Mouse (Mus musculus) right cerebral cortex, postnatal 4 days (tissue): Measurements from ENCODE around the gene Urad.

ENCODE experiments used
- DNase-seq: peaks from one replicate; pipeline ENCODE4 v3.0.0-alpha.2; 2022

The Urad gene

DNA sequence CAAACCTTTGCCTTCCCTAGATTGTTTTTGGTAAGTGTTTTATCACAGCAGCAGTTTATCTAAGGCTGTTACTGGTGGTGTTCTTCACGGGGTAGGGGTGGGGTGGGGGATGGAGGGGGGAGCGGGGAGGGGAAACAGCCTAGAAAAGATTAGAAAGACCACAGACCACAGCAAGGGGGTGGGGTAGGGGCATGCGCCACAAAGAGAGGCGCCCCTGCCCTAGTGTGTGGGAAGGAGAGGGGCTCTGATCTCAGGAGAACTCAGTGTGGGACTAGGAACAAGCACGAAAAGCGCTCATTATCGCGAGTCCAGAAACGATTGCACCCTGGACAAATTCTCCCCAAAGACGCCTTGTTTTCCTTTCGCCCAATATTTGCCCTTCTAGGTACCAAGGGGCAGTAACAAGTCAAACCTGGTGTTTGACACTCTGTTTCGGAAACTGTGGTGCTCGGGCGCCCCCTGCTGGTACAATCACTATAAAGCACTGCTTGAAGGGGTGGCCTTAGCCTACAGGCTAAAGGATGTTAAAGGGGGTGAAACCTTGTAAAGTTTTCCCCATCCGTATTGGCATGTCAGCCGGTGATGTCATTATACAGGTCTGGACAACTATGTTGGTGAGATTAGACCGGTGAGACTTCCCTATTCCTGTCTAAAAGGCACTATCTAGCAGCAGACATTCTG lies 1.1 kb upstream of the Urad start:
- DNase-seq, result peak; percentile 77

DNA sequence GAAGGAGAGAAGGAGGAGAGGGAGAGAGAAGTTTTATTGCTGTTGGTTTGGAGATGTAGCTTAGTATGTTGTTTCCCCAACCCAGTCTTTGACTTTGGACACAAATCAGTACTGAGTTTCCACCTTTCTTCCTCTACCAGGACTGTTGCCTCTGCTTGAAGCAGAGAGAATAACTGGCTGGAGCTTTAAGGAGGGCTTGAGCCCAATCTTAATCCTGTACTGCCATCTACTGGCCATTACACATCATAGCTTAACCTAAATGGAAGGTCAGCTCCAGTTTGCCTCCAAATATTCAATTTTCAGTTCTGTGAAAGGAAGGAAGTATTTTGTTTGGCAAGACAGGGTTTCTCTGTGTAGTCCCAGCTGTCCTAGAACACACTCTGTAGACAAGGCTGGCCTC lies 2.6 kb downstream of the Urad start:
- no peak for DNase-seq

DNA sequence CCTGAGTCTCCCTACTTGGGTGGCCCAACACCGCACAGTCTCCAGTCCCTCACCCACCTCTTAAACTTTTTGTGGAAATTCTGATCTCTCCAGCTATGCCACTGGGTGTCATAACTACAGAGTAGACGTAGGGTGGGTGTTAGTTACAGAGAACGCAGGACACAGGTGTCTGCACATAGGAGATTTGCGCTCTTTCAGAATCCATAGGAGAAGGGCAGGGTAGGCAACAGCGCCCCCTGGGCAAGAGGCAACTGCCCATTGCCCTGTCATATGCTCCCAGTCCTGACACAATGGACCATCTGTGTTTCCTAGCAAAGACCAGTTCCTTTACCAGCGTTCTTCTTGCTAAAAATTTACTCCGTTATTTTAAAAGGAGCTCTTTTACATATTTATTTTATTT lies 4.2 kb downstream of the Urad start:
- no peak for DNase-seq

DNA sequence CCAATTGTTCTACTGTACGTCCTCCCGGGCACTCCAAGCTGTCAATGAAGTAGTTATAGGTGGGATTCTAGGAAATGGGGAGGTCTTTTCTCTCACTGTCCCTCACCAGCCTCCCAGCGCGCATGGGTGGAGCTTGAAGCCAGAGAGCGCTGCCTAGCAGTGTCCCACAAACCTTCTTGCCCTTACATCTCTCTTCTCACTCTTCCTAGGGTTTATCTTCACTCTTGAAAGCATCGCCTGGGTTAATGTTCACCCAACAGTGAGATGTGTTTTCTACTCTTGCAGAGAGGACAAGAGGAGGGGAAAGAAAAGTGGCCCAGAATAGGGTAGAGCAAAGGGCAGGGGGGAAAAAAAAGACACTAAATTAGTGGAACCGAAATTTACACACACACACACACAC lies 4.9 kb downstream of the Urad start:
- DNase-seq, result no peak

DNA sequence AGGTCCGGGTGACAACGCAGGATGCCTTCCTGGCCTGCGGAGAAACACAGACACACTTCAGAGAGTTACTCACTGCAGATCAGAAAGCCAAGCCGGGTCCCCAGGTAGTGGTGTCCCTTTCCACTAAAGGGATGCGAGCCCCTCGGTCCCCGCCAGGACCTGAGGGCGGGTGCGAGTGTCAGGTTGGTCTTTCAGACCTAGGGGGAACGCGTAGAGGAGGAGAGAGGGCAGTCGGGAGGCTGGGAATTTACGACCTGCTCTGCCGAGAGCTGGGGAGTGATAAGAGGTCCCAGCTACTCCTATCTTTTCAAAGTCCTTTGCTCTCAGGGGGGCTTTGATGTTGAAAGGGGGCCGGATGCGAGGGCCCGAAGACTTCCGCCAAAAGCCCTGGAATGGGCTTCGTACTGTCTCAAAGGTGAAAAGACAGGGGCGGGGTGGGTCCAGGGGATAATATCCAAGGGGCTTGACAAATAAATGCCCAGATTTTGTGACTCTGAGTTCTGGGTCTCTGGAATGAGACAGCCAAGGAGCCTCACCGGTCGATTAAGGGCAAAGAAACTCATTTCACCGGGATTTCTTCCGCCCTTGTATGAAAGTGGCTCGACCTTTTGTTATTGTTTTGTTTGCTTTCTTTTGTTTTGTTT lies 6.7 kb downstream of the Urad start:
- DNase-seq, result no peak

DNA sequence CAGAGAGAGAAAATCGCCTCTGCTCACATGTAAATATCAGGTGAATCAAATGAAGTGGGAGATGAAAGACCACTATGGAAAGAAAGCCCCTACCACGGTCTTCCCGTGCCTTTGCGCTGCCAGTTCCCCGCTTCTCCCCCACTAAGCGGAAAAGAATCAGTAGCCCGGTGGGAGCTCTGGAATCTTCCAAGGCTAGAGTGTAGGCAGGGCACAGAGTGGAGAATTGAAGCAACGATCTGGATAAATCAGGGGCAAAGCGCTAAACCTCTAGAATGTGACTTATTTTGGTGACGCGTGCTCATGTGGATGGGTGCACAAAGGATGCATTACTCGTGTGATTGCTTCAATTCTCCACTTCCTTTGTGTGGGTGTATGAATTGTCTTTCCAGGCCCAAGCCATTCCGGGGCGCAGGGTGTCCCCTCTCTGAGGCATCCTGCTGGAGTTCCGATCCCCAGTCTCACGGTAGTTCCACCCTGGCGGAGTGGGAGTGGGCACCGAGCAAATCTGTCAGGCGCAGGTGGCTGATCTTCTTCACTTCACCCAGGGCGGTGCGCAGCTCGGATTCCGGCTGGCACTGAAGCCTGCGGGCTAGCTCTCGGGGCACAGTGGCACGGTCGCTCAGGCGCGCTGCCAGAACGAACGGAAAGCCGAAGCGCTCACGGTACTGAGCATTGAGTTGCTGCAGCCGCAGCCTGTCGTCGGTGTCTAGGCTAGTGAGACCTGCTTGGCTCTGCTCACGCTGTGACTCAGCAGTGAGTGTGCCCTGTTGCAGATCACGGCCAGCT lies 7.4 kb downstream of the Urad start:
- peak; percentile 34 for DNase-seq

DNA sequence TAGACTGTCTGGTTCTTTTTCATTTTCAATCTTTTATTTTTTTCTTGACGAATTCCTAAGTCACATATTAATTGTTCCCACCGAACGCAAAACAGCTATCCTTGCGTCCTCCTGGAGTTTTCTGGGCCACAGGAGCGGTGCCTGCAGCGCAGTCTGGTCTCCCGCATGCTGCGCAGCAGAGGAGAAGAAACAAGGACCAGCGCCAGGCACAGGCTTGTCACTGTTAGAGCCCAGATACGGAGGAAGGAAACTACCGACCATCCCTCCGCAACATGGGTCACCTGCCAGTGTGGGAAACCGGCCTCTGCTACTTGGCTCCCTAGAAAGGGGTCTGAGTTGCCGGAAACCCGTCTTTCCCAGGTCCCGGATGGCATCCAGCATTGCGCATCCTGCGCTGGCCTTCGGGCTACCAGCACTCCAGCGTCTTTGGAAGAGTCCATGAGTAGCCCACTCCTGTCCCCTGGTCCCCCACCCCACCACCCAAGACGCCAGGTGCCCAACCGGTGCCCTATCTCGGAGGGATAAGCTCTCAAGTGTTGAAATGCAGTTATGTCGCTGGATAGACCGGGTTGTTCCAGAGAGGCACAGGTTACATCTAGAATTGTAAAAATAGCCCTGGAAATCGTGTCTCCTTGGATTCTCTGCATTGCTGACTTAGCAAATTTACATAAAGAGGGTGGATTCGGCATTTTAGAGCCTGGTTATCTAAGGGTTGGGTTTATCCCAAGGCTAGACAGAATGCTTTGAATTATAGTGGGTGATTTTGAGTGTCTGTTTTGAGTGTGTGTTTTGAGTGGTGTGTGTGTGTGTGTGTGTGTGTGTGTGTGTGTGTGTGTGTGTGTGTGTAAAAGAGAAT lies 9.2 kb downstream of the Urad start:
- no peak for DNase-seq

DNA sequence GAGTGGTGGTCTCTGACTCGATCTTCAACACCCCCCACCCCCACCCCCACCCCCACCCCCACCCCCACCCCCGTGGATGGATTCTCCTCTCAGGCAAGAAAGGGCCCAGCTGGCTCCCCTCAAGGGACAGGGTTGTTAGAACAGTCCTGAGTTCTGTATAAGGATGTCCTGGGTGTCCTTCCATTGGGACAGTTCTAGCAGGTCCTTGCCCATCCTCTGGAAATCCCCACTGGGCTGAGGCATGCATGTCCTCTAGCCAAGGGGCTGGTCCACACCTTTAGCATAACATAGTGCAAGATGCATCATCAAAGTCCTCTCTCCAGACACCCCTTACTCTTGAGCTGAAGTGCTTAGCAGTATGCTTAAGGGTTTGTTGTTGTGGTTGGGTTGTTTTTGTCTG lies 12.5 kb downstream of the Urad start:
- no peak for DNase-seq

DNA sequence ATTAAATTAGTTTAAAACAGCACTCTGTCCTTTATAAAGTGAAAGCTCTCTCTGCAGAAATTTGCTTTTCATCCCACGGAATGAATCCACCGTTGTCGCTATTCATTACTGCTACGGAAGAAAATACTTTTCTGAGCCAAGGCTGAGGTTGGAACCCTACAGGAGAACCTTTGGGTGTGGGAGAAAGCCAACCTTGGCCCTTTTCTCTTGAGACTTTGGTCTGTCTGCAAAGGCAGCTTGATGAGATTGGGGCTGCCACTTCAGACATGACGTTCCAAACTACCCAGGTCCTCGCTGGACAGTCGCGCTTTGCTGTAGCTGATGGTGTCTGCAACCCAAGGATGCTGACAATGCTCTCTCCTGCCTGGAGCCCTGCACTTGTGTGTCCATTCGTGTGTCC lies 13.8 kb downstream of the Urad start:
- DNase-seq, result no peak

DNA sequence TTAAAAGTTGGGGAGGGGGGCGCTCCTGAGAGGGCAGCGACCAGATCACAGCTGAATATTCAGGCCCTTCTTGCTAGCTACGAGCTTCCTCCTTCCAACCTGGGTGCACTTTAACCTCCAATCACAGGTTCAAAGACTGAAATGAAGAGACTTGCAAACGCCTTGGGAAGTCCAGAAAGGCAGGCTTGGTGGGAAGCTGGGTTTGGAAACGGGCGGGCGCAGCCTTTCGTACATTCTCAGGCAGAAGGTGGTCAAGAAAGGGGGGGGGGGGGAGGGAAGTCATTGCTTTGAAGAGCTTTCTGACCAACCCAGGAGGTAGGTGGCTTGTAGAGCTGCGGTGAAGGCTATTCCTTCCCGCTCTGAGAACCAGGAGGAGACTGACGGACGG lies 14.8 kb downstream of the Urad start:
- no peak for DNase-seq

DNA sequence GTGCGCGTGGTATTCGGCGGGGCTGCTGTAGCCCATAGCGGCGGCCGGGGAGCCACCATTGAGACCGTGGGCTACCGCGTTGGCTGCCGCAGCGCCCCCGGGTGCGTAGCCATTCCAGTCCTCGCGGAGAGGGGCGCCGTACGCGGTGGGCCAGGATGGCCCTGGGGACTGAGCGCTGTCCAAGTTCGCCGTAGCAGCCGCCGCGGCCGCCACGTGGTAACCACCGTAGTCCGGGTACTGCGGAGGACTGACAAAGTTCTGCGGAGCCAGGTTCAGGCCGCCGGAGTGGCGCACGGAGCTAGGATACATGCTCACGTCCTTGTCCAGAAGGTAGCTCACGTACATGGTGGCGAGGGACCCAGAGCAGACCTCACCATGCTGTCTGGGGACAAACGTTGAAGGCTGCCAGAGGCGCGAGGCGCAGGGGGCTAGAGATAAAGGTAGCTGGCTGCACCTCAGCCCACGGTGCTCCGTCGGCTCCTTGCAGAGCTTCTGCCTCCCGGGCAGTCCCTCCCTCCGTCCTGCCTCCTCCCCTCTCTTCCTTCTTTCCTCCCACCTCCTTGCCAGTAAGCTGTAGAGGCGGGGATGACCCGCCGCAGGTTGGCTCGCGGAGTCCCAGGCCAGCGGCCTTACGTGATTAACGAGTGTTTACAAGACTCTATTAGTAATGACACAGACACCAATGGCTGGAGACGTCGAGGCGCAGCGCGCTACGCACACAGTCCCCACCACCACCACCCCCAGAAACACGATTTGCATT lies 15.4 kb downstream of the Urad start, which contains the start of gene Cdx2:
TSS of gene Cdx2 (minus strand) at position 633 of the 760 bp plus-strand sequence.
- no peak for DNase-seq

DNA sequence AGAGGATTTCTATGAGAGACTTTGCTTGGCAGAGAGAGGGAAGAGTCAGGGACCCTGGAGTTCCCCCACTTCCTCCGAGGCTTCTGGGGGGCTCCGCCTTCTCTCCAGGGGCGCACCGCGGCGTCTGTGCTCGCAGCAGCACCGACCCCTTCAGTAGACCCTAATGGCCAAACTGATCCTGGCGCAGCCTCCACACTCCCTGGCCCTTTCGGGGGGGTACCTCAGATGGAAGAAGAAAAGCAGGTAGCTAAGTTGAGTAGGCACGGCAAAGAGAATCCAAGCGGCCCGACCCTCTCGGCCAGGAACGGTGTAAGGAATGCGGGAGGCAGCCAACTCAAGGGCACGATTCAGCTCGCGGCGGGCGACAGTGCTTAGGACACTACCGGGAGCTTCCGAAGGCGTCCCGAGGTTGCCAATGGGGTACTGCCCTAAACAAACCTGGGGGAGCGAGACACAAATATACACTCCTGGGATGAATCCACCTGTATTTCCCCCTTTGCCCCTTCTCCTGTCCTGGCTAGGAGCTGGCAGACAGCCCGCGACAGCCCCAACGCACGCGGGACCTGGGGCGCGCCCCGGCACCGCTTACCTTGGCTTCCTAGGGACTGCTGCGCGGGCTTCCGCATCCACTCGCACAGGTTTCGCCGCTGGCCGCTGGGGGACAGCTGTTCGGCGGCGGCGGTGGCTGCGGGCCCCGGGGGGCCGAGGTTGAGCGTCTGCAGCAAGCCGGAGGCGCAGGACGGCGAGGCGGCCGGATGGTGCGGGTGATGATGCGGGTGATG lies 16.2 kb downstream of the Urad start:
- no peak for DNase-seq

DNA sequence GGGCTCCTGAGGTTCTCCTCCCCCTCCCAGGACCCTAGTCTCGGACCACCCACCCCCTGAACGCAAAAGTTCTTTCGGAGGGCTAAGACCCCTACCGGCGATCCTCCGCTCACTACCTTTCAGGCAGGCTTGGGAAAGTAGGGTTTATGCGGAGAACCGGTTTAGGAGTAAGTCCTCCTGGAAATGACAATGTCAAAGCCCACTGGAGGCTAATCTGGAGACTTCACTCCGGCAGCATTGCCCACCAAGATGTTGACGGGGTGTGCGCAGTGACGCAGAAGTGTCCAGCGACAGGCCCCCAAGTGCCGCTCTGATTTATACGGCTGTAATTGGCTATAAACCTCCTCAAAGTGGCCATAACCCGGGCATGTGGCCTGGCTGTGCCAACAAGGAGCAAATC lies 17.1 kb downstream of the Urad start:
- DNase-seq, result no peak

DNA sequence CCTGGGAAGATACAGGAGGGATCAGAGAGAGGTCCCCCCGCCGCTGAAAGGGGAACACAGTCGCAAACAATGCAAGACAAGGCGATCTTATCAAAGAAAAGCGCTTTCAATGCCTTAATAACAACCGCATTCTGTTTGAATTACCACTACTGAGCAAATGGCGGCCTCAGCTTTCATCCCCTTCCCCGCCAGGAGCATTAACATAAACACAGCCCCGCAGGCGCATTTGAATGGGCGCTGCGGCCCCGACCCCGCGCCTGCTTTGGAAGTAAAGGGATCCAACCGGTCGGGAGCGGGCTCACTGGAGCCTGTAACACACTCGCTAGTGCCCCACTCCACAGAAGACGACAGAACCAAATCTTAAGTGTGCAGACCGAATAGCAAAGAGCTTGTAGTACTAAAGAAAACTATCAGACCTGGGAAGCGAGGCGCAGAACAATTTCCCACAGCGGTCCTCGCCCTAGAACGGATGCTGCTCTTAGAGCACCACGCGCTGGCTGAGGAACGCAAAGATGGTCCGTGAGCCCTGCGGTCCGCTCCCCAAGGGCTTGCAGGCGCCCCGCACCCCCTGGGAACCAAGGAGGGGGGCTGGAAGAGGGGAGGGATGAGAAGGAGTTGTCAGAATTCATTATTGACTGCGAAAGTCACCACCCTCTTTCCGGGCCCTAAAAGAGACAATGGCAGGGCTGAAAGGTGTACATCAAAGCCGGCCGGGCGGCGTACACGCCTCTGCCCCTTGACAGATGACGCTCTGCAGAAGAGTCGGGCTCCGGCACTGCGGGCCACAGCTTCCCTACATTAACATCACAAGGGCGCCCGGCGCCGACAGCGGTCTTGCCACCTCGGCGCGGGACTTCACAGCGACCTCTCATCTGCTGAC lies 17.7 kb downstream of the Urad start:
- no peak for DNase-seq

DNA sequence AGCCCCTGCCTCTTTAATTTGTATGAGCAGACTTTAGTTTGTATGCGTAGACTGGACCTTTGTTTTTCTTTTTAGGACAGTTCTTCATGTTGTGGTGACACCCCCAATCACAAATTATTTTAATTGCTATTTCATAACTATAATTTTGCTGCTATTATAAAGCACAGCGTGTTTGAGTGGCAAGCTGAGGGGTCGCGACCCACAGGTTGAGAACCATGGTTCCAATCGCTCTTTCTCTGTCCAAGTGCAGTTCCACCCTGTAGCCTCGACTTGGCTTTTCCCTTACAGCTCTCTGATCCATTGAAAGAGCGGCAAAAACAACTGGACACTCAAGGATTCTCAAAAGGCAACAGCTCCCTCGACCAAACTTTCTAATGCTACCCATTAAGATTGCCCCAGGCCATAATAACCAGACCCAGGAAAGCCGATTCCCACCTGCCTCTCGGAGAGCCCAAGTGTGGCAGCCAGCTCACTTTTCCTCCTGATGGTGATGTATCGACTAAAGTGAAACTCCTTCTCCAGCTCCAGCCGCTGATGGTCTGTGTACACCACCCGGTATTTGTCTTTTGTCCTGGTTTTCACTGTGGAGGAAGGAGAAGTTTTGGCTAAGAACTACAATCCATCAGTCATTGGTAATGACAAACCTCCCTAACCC lies 19.4 kb downstream of the Urad start:
- DNase-seq, result no peak

DNA sequence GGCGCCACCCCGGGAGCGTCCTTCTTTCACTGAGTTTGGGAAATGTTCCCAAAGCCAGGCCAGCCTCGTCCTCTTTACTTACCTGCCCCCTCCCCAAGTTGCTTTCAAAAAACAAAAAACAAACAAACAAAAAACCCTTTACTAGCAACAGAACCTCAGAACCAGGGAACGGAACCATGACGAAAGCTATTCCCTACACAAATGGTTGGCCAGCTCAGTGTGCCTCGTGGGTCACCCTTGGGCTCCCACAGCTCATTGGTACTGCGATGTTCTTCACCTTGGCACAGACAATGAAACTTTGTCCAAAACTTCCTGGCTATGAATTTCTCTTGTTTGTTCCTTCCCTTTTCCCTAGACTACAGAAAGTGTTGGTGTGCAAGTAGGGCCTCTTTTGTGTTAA lies 20.1 kb downstream of the Urad start:
- no peak for DNase-seq

DNA sequence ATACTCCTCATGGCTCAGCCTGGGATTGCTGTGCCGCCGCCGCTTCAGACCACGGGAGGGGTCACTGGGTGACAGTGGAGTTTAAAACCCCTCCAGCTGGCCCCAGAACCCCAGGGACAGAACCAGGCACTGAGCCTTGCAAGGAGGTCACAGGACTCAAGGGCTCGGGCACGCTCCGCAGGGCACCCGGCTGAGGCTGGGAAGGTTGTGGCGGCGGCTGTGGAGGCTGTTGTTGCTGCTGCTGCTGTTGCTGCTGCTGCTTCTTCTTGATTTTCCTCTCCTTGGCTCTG lies 20.5 kb downstream of the Urad start:
- DNase-seq, result no peak

DNA sequence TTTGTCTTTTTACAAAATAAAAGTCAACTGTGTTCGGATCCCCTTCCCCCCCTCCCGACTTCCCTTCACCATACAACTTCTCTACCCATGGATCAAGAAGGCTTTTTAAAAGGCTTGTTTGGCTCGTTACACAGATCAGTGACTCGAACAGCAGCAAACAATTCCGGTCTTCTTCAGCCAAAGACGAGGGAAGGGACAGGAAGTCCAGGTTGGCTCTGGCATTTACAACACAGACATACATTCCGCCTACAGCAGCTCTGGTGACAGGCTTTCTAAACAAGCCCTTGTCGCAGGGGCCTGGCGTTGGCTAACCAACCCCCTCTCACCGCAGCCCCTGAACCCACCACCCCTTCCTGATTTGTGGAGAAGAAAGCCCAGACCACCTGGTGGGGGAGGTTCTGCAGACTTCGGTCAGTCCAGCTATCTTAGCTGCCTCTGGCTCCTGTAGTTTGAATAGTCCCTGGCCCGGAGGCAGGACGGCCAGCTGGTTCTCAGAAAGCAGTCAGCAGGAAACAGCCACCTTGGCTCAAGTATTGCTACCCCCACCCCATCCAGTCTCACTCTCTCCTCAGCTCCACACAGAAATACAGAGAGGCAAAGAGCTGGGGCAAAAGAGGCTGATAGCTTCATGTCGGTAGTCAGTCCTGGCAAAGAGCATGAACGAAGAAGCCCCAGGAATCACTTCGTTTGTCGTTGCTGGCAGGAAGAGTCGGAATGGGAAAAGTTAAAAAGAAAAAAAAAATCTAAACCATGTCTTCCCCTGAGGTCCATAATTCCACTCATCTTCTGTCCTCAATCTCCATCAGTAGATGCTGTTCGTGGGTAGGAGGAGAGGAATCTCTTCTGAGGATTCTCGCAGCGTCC lies 21.1 kb downstream of the Urad start:
- DNase-seq, result no peak

DNA sequence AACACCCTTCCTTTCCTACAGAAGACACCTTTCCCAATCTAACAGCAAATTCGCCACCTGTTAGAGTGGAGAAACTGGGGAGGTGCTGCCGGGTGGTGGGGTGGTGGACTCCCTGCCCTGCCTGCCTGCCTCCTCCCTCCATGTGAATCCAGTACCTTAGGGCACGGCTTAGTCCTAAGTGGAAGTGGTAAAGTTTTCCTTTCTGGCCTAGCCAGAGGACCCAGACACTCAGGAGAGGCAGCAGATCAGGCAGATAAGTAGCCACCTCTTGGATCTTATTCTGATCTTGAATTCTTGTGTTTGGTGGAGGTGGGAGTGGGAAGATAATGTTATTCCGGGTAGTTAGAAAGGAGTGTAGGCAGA lies 22.3 kb downstream of the Urad start:
- no peak for DNase-seq
